Mouse (Mus musculus): ENCODE measurements around the gene Olfr1378. TPM values are rescaled to one million over a fixed set of nuclear protein-coding genes. Genes with fewer than 3 reads are reported as not detected.

Olfr1378 gene
- total RNA-seq, 1 experiment = not detected

- no peak within 1 kb of the TSS for H3K27ac ChIP-seq (ENCODE audit: insufficient read depth, low read depth, low read length, poor library complexity, severe bottlenecking)
- in situ Hi-C loops (cut with MboI; ENCODE audit: low sequenced_read_pairs in 2 of 2, unreplicated experiment in 2 of 2) = no loop called here
- TF ChIP-seq ZNF384 (IDR thresholded peaks at IDR 0.05; ENCODE audit: low read depth, low read length) (no peak), CHD2 (IDR thresholded peaks at IDR 0.05; ENCODE audit: low read depth, low read length) (no peak), HCFC1 (IDR thresholded peaks at IDR 0.05; ENCODE audit: borderline replicate concordance, insufficient read depth, low read length) (no peak), MAFK (IDR thresholded peaks at IDR 0.05; ENCODE audit: insufficient read depth, low read depth, low read length) (no peak), ZC3H11A (IDR thresholded peaks at IDR 0.05; ENCODE audit: borderline replicate concordance, low read depth, low read length) (no peak)
These were observed 15.3 kb downstream of the Olfr1378 start, which contains the start of gene Olfr1377 for GRCm38 (mm10) chr11:50981667-50982066. Gene Olfr1377, plus strand, starts transcription at chr11:50981967.

GRCm38 (mm10) chr11:51003296-51003695 is 37.0 kb downstream of the Olfr1378 start, which contains the start of gene Olfr51:
Gene Olfr51, plus strand, starts transcription at chr11:51003596.
- H3K4me1 ChIP-seq (ENCODE audit: control insufficient read depth in 2 of 2, insufficient read depth in 2 of 2, low read length in 2 of 2, poor library complexity in 1 of 2) = no peaks in the 10 kb centered on the region
- H3K27ac ChIP-seq (ENCODE audit: insufficient read depth, low read depth, low read length, poor library complexity, severe bottlenecking) = no peak within 1 kb of the TSS
- in situ Hi-C loops (cut with MboI; ENCODE audit: low sequenced_read_pairs in 2 of 2, unreplicated experiment in 2 of 2) = no loop called here
- no peaks in the 10 kb centered on the region for H3K36me3 ChIP-seq (ENCODE audit: control insufficient read depth, insufficient read depth, low read length, poor library complexity, severe bottlenecking)
- H3K4me3 ChIP-seq (ENCODE audit: insufficient read depth in 1 of 2, low read depth in 1 of 2, low read length in 2 of 2, poor library complexity in 1 of 2, severe bottlenecking in 1 of 2) = no peak within 1 kb of the TSS
- H3K9me3 ChIP-seq (ENCODE audit: control insufficient read depth, insufficient read depth, low read depth, low read length) = no peaks in the 10 kb centered on the region
- H3K9ac ChIP-seq (ENCODE audit: insufficient read depth, low read depth, low read length, poor library complexity, severe bottlenecking) = no peak within 1 kb of the TSS
- DNase-seq (ENCODE audit: low read depth, low spot score) = no peak
- no peak for TF ChIP-seq MAFK (IDR thresholded peaks at IDR 0.05; ENCODE audit: insufficient read depth, low read depth, low read length)
- no peak for TF ChIP-seq ZC3H11A (IDR thresholded peaks at IDR 0.05; ENCODE audit: borderline replicate concordance, low read depth, low read length)
- TF ChIP-seq ZNF384 (IDR thresholded peaks at IDR 0.05; ENCODE audit: low read depth, low read length) = no peak
- TF ChIP-seq HCFC1 (IDR thresholded peaks at IDR 0.05; ENCODE audit: borderline replicate concordance, insufficient read depth, low read length) = no peak
- TF ChIP-seq CHD2 (IDR thresholded peaks at IDR 0.05; ENCODE audit: low read depth, low read length) = no peak

More at GRCm38 (mm10) chr11:50981667-50982066, 15.3 kb downstream of the Olfr1378 start, which contains the start of gene Olfr1377:
- no peak within 1 kb of the TSS for H3K9ac ChIP-seq (ENCODE audit: insufficient read depth, low read depth, low read length, poor library complexity, severe bottlenecking)
- no peak within 1 kb of the TSS for H3K4me3 ChIP-seq (ENCODE audit: insufficient read depth in 1 of 2, low read depth in 1 of 2, low read length in 2 of 2, poor library complexity in 1 of 2, severe bottlenecking in 1 of 2)
- no peaks in the 10 kb centered on the region for H3K36me3 ChIP-seq (ENCODE audit: control insufficient read depth, insufficient read depth, low read length, poor library complexity, severe bottlenecking)
- no peaks in the 10 kb centered on the region for H3K4me1 ChIP-seq (ENCODE audit: control insufficient read depth in 2 of 2, insufficient read depth in 2 of 2, low read length in 2 of 2, poor library complexity in 1 of 2)
- no peaks in the 10 kb centered on the region for H3K9me3 ChIP-seq (ENCODE audit: control insufficient read depth, insufficient read depth, low read depth, low read length)
- DNase-seq (ENCODE audit: low read depth, low spot score) = no peak

- in situ Hi-C loops (cut with MboI; ENCODE audit: low sequenced_read_pairs in 2 of 2, unreplicated experiment in 2 of 2) = no loop called here
- Histone ChIP-seq H3K4me3 (ENCODE audit: insufficient read depth in 1 of 2, low read depth in 1 of 2, low read length in 2 of 2, poor library complexity in 1 of 2, severe bottlenecking in 1 of 2) (no peak overlapping the region), H3K9ac (ENCODE audit: insufficient read depth, low read depth, low read length, poor library complexity, severe bottlenecking) (no peak overlapping the region), H3K9me3 (ENCODE audit: control insufficient read depth, insufficient read depth, low read depth, low read length) (no peaks in the 10 kb centered on the region), H3K4me1 (ENCODE audit: control insufficient read depth in 2 of 2, insufficient read depth in 2 of 2, low read length in 2 of 2, poor library complexity in 1 of 2) (peaks cover 0 to 4% of the 10 kb centered on the region in 2 experiments; a peak in 1 of 4 replicates), H3K36me3 (ENCODE audit: control insufficient read depth, insufficient read depth, low read length, poor library complexity, severe bottlenecking) (no peaks in the 10 kb centered on the region), H3K27ac (ENCODE audit: insufficient read depth, low read depth, low read length, poor library complexity, severe bottlenecking) (no peak overlapping the region)
- DNase-seq (ENCODE audit: low read depth, low spot score) = no peak
- TF ChIP-seq MAFK (IDR thresholded peaks at IDR 0.05; ENCODE audit: insufficient read depth, low read depth, low read length) (no peak), CHD2 (IDR thresholded peaks at IDR 0.05; ENCODE audit: low read depth, low read length) (no peak), HCFC1 (IDR thresholded peaks at IDR 0.05; ENCODE audit: borderline replicate concordance, insufficient read depth, low read length) (no peak)
These were observed 45.5 kb downstream of the Olfr1378 start for GRCm38 (mm10) chr11:51011821-51012220.

- H3K4me3 ChIP-seq (ENCODE audit: insufficient read depth in 1 of 2, low read depth in 1 of 2, low read length in 2 of 2, poor library complexity in 1 of 2, severe bottlenecking in 1 of 2) = no peak within 1 kb of the TSS
- in situ Hi-C loops (cut with MboI; ENCODE audit: low sequenced_read_pairs in 2 of 2, unreplicated experiment in 2 of 2) = no loop called here
- H3K27ac ChIP-seq (ENCODE audit: insufficient read depth, low read depth, low read length, poor library complexity, severe bottlenecking) = no peak within 1 kb of the TSS
These were observed 47.6 kb downstream of the Olfr1378 start, which contains the start of gene Olfr54 for GRCm38 (mm10) chr11:51013936-51014335. Gene Olfr54, plus strand, starts transcription at chr11:51014236.

More at GRCm38 (mm10) chr11:51013936-51014335, 47.6 kb downstream of the Olfr1378 start, which contains the start of gene Olfr54:
- DNase-seq (ENCODE audit: low read depth, low spot score) = no peak
- Histone ChIP-seq H3K9me3 (ENCODE audit: control insufficient read depth, insufficient read depth, low read depth, low read length) (no peaks in the 10 kb centered on the region), H3K36me3 (ENCODE audit: control insufficient read depth, insufficient read depth, low read length, poor library complexity, severe bottlenecking) (no peaks in the 10 kb centered on the region), H3K9ac (ENCODE audit: insufficient read depth, low read depth, low read length, poor library complexity, severe bottlenecking) (no peak within 1 kb of the TSS), H3K4me1 (ENCODE audit: control insufficient read depth in 2 of 2, insufficient read depth in 2 of 2, low read length in 2 of 2, poor library complexity in 1 of 2) (peaks cover 0 to 4% of the 10 kb centered on the region in 2 experiments; a peak in 1 of 4 replicates)
- TF ChIP-seq HCFC1 (IDR thresholded peaks at IDR 0.05; ENCODE audit: borderline replicate concordance, insufficient read depth, low read length) (no peak), ZNF384 (IDR thresholded peaks at IDR 0.05; ENCODE audit: low read depth, low read length) (no peak), ZC3H11A (IDR thresholded peaks at IDR 0.05; ENCODE audit: borderline replicate concordance, low read depth, low read length) (no peak), CHD2 (IDR thresholded peaks at IDR 0.05; ENCODE audit: low read depth, low read length) (no peak), MAFK (IDR thresholded peaks at IDR 0.05; ENCODE audit: insufficient read depth, low read depth, low read length) (no peak)
